Mouse (Mus musculus) kidney, postnatal 0 days (tissue): ENCODE measurements at regions not wholly inside any gene's neighbourhood (a gene's known extent, or its start where the extent isn't known, plus 50 kb on each side); places are given as distances from the start of the nearest gene placed in this dataset.

Source experiments
- ATAC-seq: fragments of 200-750 bp; cut with Nextera tagmentation; replicated peaks from 2 replicates; pipeline ENCODE4 v1.8.0; 2017; ENCODE audit warnings: low read depth, moderate number of reproducible peaks, moderate TSS enrichment, moderate library complexity; ENCODE audit not compliant: low FRiP score
- DNase-seq: peaks from one replicate; pipeline ENCODE4 v3.0.0-alpha.2; 2016; ENCODE audit warnings: low spot score
- H3K27ac ChIP-seq: fragments of 300-500 bp; sonication (generic); 2 replicates; pipeline ENCODE4 v1.5.1; 2014; ENCODE audit warnings: mild to moderate bottlenecking
- H3K27me3 ChIP-seq: fragments of 300-500 bp; sonication (generic); 2 replicates; pipeline ENCODE4 v1.6.1; 2014; ENCODE audit warnings: low read length, mixed read lengths; ENCODE audit not compliant: insufficient read depth
- H3K36me3 ChIP-seq: fragments of 300-500 bp; sonication (generic); 2 replicates; pipeline ENCODE4 v1.6.1; 2014; ENCODE audit warnings: low read length, mixed read lengths; ENCODE audit not compliant: insufficient read depth
- H3K4me1 ChIP-seq: fragments of 300-500 bp; sonication (generic); replicated peaks from 2 replicates; pipeline ENCODE4 v1.6.1; 2014; ENCODE audit warnings: antibody characterized with exemption, low read length, mixed read lengths; ENCODE audit not compliant: insufficient read depth
- H3K4me2 ChIP-seq: fragments of 300-500 bp; sonication (generic); 2 replicates; pipeline ENCODE4 v1.6.1; 2014; ENCODE audit warnings: mild to moderate bottlenecking, low read length, moderate library complexity, mixed read lengths
- H3K4me3 ChIP-seq: fragments of 300-500 bp; sonication (generic); replicated peaks from 2 replicates; pipeline ENCODE4 v1.5.1; 2014; ENCODE audit warnings: low read depth, low read length
- H3K9ac ChIP-seq: fragments of 300-500 bp; sonication (generic); 2 replicates; pipeline ENCODE4 v1.6.1; 2014; ENCODE audit warnings: low read depth, low read length
- H3K9me3 ChIP-seq: fragments of 300-500 bp; sonication (generic); replicated peaks from 2 replicates; pipeline ENCODE4 v1.6.1; 2016; ENCODE audit warnings: low read length, inconsistent platforms, mixed read lengths
- CTCF ChIP-seq: IDR thresholded peaks from 2 replicates; pipeline ENCODE4 v1.5.1; 2016; ENCODE audit warnings: antibody characterized with exemption, low read depth, mild to moderate bottlenecking, moderate library complexity
- WGBS: fragments of 180-500 bp; shearing (Covaris S2); extraction: QIAGEN DNeasy Blood & Tissue Kit; methylation state at CpG from one replicate; pipeline ENCODE4 v1.1.7; 2014; 5-methylcytosine and 5-hydroxymethylcytosine counted together

DNA sequence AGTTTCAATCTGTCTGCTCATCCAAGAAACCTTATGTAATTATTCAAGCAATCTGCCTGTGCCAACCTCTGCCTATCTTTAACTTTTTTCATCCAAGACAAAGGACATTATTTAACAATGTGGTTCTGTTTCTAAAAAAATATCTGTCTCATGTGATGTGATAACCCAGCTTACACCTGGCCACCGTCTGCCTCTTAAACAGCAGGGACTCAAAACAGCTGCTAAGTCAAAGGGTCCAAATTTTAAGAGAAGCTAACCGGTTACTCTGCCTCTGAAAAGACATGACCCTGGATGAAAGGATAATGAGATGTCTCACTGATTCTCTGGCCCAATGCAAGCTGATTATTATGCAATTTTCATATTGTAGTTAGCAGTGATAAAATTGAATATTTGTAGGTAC lies 84.0 kb upstream of the Mbnl1 start:
- WGBS, result 58% methylated on average over 2 of the region's 2 CpGs
- Histone ChIP-seq H3K9me3 (no peaks in the 10 kb centered on the region), H3K27ac (no peak overlapping the region), H3K4me2 (no peak overlapping the region), H3K4me1 (no peaks in the 10 kb centered on the region), H3K27me3 (no peaks in the 10 kb centered on the region), H3K36me3 (no peaks in the 10 kb centered on the region), H3K9ac (no peak overlapping the region), H3K4me3 (no peak overlapping the region)
- no peak for TF ChIP-seq CTCF
- no peak for DNase-seq
- ATAC-seq, result no peak

DNA sequence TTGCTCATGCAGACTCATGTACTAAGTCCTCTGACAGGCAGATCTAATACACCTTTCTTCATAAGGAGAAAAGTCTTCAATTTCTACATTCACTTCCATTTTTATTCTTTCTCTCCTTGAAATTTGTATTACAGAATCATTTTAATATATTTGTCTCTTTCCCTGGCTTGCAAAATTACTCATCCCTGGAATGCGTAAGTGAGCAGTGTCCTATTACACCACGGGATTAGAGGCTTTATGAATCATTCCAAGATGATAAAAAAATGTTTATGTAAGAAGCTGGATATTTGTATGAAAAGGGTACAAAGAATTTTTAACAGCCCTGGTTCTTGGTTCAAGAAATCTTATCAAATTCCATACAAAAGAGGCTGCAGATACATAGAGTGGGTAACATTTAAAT lies 83.6 kb upstream of the Mbnl1 start:
- H3K27me3 ChIP-seq, result no peaks in the 10 kb centered on the region
- H3K36me3 ChIP-seq, result no peaks in the 10 kb centered on the region
- 58% methylated on average over 2 of the region's 2 CpGs for WGBS
- H3K27ac ChIP-seq, result no peak overlapping the region
- TF ChIP-seq CTCF, result no peak
- ATAC-seq (no peak), DNase-seq (no peak)
- H3K4me3 ChIP-seq, result no peak overlapping the region
- H3K9ac ChIP-seq, result no peak overlapping the region
- H3K9me3 ChIP-seq, result no peaks in the 10 kb centered on the region
- H3K4me2 ChIP-seq, result no peak overlapping the region
- H3K4me1 ChIP-seq, result no peaks in the 10 kb centered on the region

DNA sequence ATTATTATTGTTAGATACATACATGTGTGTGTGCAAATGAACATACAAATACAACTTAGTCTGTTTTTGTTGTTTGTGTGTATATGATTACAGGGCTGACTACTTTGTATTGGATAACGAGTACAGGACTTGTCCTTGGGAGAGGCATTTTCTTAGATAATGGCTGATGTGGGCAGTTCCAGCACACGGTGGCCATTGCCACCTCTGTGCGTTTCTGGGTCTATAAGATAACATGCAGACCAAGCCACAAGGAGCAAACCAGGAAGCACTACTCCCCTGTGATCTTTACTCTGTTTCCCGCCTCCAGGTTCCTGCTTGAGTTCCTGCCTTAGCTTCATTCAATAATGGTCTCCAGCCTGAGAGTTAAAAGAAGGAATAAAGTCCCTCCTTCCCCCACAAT lies 77.3 kb upstream of the Mbnl1 start:
- no peak overlapping the region for H3K9ac ChIP-seq
- ATAC-seq (no peak), DNase-seq (no peak)
- no peaks in the 10 kb centered on the region for H3K9me3 ChIP-seq
- H3K4me1 ChIP-seq, result no peaks in the 10 kb centered on the region
- no peaks in the 10 kb centered on the region for H3K27me3 ChIP-seq
- no peak overlapping the region for H3K4me2 ChIP-seq
- no peak overlapping the region for H3K4me3 ChIP-seq
- TF ChIP-seq CTCF, result no peak
- 74% methylated on average over 4 of the region's 4 CpGs for WGBS
- no peak overlapping the region for H3K27ac ChIP-seq
- no peaks in the 10 kb centered on the region for H3K36me3 ChIP-seq

DNA sequence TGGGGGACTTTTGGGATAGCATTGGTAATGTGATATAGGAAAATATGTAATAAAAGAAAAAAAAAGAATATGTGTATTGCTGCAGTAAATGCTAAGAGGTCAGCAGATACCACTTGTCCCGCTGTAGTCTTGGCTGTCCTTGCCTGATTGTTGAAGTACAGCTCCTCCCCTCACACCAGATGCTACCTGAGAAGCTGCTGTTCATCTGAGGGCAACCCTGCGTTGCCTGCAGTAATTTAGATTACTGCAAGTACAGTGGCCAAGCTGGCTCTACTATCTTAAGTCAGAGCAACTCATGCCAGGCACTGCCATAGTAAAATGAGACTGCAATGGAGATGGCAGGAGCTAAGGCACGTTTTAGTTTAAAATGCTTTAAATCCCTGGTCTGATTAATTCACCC lies 75.7 kb upstream of the Mbnl1 start:
- H3K4me2 ChIP-seq, result no peak overlapping the region
- TF ChIP-seq CTCF, result no peak
- no peaks in the 10 kb centered on the region for H3K4me1 ChIP-seq
- H3K36me3 ChIP-seq, result no peaks in the 10 kb centered on the region
- ATAC-seq, result no peak
- no peak overlapping the region for H3K27ac ChIP-seq
- no peaks in the 10 kb centered on the region for H3K27me3 ChIP-seq
- no peaks in the 10 kb centered on the region for H3K9me3 ChIP-seq
- no peak overlapping the region for H3K4me3 ChIP-seq
- H3K9ac ChIP-seq, result no peak overlapping the region
- no peak for DNase-seq
- 75% methylated on average over 3 of the region's 3 CpGs for WGBS

DNA sequence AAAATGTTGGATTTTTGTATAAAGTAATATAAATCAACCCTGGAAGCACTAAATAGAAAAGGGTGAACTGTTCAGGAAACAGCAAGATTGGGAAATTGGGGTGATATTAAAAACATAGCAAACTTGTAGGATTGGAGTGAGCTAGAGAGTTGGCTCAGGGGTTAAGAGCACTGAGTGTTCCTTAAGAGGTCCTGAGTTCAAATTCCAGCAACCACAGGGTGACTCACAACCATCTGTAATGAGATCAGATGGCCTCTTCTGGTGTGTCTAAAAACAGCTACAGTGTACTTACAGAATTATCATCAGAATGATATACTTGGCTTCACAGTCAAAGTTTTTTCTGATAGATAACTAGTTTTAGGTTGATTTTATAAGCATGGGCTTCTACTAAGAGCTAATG lies 73.8 kb upstream of the Mbnl1 start:
- no peak for DNase-seq
- Histone ChIP-seq H3K9me3 (no peaks in the 10 kb centered on the region), H3K4me3 (no peak overlapping the region), H3K27me3 (no peaks in the 10 kb centered on the region), H3K9ac (no peak overlapping the region), H3K4me2 (no peak overlapping the region), H3K36me3 (no peaks in the 10 kb centered on the region), H3K4me1 (no peaks in the 10 kb centered on the region), H3K27ac (no peak overlapping the region)
- no peak for TF ChIP-seq CTCF
- no peak for ATAC-seq

DNA sequence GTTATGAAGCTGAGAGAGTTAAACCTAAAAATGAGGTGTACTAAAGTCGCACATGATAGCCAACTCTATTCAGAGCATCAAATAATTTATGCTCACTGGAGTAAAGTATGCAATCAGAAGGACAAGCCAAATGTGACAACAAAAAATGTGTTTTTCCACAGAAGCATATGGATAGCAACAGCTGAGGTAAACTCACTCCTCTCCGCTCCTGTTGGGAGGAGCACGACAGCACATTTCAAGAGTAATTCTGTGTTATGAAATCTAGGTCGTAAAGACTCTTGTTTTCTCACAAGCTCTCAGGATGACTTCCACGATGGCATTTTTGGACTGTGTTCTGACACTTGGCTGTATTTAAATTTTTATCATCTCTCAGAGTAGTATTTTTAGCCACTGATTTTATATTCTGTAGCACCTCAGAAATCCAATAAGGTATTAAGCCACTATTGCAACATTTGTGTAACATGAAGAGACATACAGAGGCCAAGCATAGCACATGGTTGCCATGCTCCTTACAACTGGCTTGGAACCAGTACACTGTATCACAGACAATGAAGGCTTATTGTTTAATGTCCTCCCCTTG lies 70.3 kb upstream of the Mbnl1 start:
- TF ChIP-seq CTCF, result no peak
- WGBS, result 56% methylated on average over 5 of the region's 5 CpGs

DNA sequence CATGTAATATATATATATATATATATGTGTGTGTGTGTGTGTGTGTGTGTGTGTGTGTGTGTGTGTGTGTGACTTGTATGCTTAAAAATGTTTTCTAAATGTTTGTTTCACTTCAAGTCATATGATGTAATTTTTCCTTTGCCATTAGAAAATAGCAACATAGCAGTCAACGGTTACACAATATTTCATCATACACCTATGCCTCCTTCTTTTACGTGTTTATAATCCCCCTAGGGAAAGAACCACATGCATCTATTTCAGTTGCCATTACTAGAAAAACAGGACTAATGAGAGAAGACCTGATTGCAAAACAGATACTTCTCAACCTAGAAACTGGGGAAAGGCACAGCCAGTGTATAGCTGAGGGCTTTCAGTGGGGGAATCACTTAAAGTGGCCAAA lies 65.2 kb upstream of the Mbnl1 start:
- DNase-seq, result no peak
- no peak overlapping the region for H3K9ac ChIP-seq
- H3K4me2 ChIP-seq, result no peak overlapping the region
- H3K36me3 ChIP-seq, result no peaks in the 10 kb centered on the region
- H3K27me3 ChIP-seq, result no peaks in the 10 kb centered on the region
- ATAC-seq, result no peak
- no peaks in the 10 kb centered on the region for H3K4me1 ChIP-seq
- H3K27ac ChIP-seq, result no peak overlapping the region
- no peaks in the 10 kb centered on the region for H3K9me3 ChIP-seq
- TF ChIP-seq CTCF, result no peak
- WGBS, result 85% methylated on average over 2 of the region's 2 CpGs
- H3K4me3 ChIP-seq, result no peak overlapping the region

More for the DNA sequence above, 70.3 kb upstream of the Mbnl1 start:
- no peaks in the 10 kb centered on the region for H3K9me3 ChIP-seq
- no peak overlapping the region for H3K27ac ChIP-seq
- no peak overlapping the region for H3K9ac ChIP-seq
- no peaks in the 10 kb centered on the region for H3K36me3 ChIP-seq
- H3K4me2 ChIP-seq, result no peak overlapping the region
- H3K27me3 ChIP-seq, result no peaks in the 10 kb centered on the region
- ATAC-seq (no peak), DNase-seq (no peak)
- no peaks in the 10 kb centered on the region for H3K4me1 ChIP-seq
- H3K4me3 ChIP-seq, result no peak overlapping the region
